Mouse (Mus musculus) spleen, embryonic (tissue): ENCODE data around the gene Vmn2r59.
"Not testable (repeated sequence)": the region's sequence is repeated elsewhere in the genome, so short reads cannot be mapped to it uniquely, and the experiment has no call there.

Experiments
- CTCF ChIA-PET: fragments of 350-600 bp; sonication (Branson Sonifier 250); formaldehyde crosslinking; loops from one replicate; lab custom pipeline; 2022; lab: Charles Lee

Gene Vmn2r59

GRCm38 (mm10) chr7:42058923-42059322 lies at the start of gene Vmn2r59:
TSS of gene Vmn2r59 (minus strand) at chr7:42059023.
- CTCF ChIA-PET, result no interaction called here

- CTCF ChIA-PET, result no interaction called here
These were observed 48.6 kb upstream of the Vmn2r59 start, which contains the start of gene Vmn2r60 for GRCm38 (mm10) chr7:42107470-42107869. TSS of gene Vmn2r60 (plus strand) at chr7:42107770.

- CTCF ChIA-PET, result not testable (repeated sequence)
These were observed 48.2 kb upstream of the Vmn2r59 start for GRCm38 (mm10) chr7:42107061-42107460.
